Mouse (Mus musculus) mouse embryonic stem cell (cell line): ENCODE results near the gene Hoxa9.

ENCODE experiments used
- in situ Hi-C, 2 experiments: fragments of 300-500 bp; cut with MboI; formaldehyde crosslinking; loops; 1 replicate in 1 of 2; 3 replicates in 1 of 2; pipeline ENCODE4 v1.14.3; 2019 to 2020; ENCODE audit warnings: low sequenced_read_pairs in 2 of 2, low pct_unique_long_range_greater_than_20kb in 1 of 2, mixed read lengths in 1 of 2; ENCODE audit not compliant: unreplicated experiment in 1 of 2

Gene Hoxa9

GRCm38 (mm10) chr6:52248638-52249414, 17.9 kb upstream of the Hoxa9 start:
- in situ Hi-C loops, result loop anchor here (5.0 to 25.0 kb wide), 2 partner anchors 82 to 1062 kb away; no protein-coding TSS in a partner anchor

GRCm38 (mm10) chr6:52247766-52248637, 17.1 kb upstream of the Hoxa9 start:
- in situ Hi-C loops, result loop anchor here (5.0 to 25.0 kb wide), 2 partner anchors 81 to 1061 kb away; no protein-coding TSS in a partner anchor

- in situ Hi-C loops, result loop anchor here (5.0 to 25.0 kb wide), 2 partner anchors 80 to 1060 kb away; no protein-coding TSS in a partner anchor
Observed at GRCm38 (mm10) chr6:52246916-52247315, 16.0 kb upstream of the Hoxa9 start.

GRCm38 (mm10) chr6:52246403-52246803, 15.5 kb upstream of the Hoxa9 start:
- in situ Hi-C loops, result loop anchor here (5.0 to 25.0 kb wide), 2 partner anchors 79 to 1059 kb away; no protein-coding TSS in a partner anchor

- in situ Hi-C loops, result loop anchor here (5.0 to 25.0 kb wide), 2 partner anchors 78 to 1058 kb away; no protein-coding TSS in a partner anchor
Observed at GRCm38 (mm10) chr6:52245757-52246142, 14.9 kb upstream of the Hoxa9 start, which contains the start of gene Hoxa11. TSS of gene Hoxa11 (minus strand) at chr6:52245810.

GRCm38 (mm10) chr6:52245040-52245756, 14.3 kb upstream of the Hoxa9 start:
- in situ Hi-C loops, result loop anchor here (5.0 to 25.0 kb wide), 2 partner anchors 78 to 1058 kb away; no protein-coding TSS in a partner anchor

GRCm38 (mm10) chr6:52244471-52245039, 13.7 kb upstream of the Hoxa9 start:
- in situ Hi-C loops, result loop anchor here (5.0 to 25.0 kb wide), 2 partner anchors 77 to 1057 kb away; no protein-coding TSS in a partner anchor

- in situ Hi-C loops, result loop anchor here in 1 of 2 experiments (25.0 kb wide), 1 partner anchor 1056 kb away; no protein-coding TSS in a partner anchor
Observed at GRCm38 (mm10) chr6:52243681-52244121, 12.8 kb upstream of the Hoxa9 start.

GRCm38 (mm10) chr6:52242801-52243332, 12.0 kb upstream of the Hoxa9 start:
- in situ Hi-C loops, result loop anchor here in 1 of 2 experiments (25.0 kb wide), 1 partner anchor 1056 kb away; no protein-coding TSS in a partner anchor

GRCm38 (mm10) chr6:52241001-52241621, 10.2 kb upstream of the Hoxa9 start:
- in situ Hi-C loops, result loop anchor here in 1 of 2 experiments (25.0 kb wide), 1 partner anchor 1054 kb away; no protein-coding TSS in a partner anchor

GRCm38 (mm10) chr6:52240389-52241000, 9.6 kb upstream of the Hoxa9 start, which contains the start of gene Hoxa10:
TSS of gene Hoxa10 (minus strand) at chr6:52240854.
- in situ Hi-C loops, result loop anchor here in 1 of 2 experiments (25.0 kb wide), 1 partner anchor 1053 kb away; no protein-coding TSS in a partner anchor

GRCm38 (mm10) chr6:52239625-52240388, 8.9 kb upstream of the Hoxa9 start:
- in situ Hi-C loops, result loop anchor here in 1 of 2 experiments (25.0 kb wide), 1 partner anchor 1053 kb away; no protein-coding TSS in a partner anchor

GRCm38 (mm10) chr6:52238976-52239375, 8.1 kb upstream of the Hoxa9 start:
- in situ Hi-C loops, result loop anchor here in 1 of 2 experiments (25.0 kb wide), 1 partner anchor 1052 kb away; no protein-coding TSS in a partner anchor

GRCm38 (mm10) chr6:52238155-52238545, 7.3 kb upstream of the Hoxa9 start:
- in situ Hi-C loops, result loop anchor here in 1 of 2 experiments (25.0 kb wide), 1 partner anchor 1051 kb away; no protein-coding TSS in a partner anchor

GRCm38 (mm10) chr6:52237346-52238154, 6.7 kb upstream of the Hoxa9 start:
- in situ Hi-C loops, result loop anchor here in 1 of 2 experiments (25.0 kb wide), 1 partner anchor 1050 kb away; no protein-coding TSS in a partner anchor
